2 mouse cellular contexts compared by ENCODE assay signal in genomic region chr1:100001226-100001625, GRCm38 (mm10).
DNase-seq lines count a peak whose midpoint lies in the region.

No protein-coding gene starts in this region.

- peak; percentile 85 for DNase-seq in fat pad, adult 2 months (ENCODE audit: extremely low read depth, low read depth, low spot score)
- peak; percentile 89 for DNase-seq in gonadal fat pad, adult 2 months (ENCODE audit: low read depth)
